Mouse (Mus musculus) lung, embryonic 14.5 days (tissue): ENCODE measurements around the gene Angptl6. TPM values are rescaled to one million over a fixed set of nuclear protein-coding genes. Genes with fewer than 3 reads are reported as not detected.

Experiments used
- ATAC-seq: fragments of 200-750 bp; cut with Nextera tagmentation; 2 replicates; pipeline ENCODE4 v1.8.0; 2017; ENCODE audit warnings: mild to moderate bottlenecking, moderate TSS enrichment, moderate library complexity; ENCODE audit not compliant: insufficient read depth
- DNase-seq: peaks from one replicate; pipeline ENCODE4 v3.0.0-alpha.2; 2015
- H3K27ac ChIP-seq: fragments of 300-500 bp; sonication (generic); 2 replicates; pipeline ENCODE4 v1.5.1; 2014; ENCODE audit warnings: low read depth, mild to moderate bottlenecking, moderate library complexity
- H3K27me3 ChIP-seq: fragments of 300-500 bp; sonication (generic); 2 replicates; pipeline ENCODE4 v1.6.1; 2014; ENCODE audit warnings: low read length, control low read depth; ENCODE audit not compliant: insufficient read depth
- H3K36me3 ChIP-seq: fragments of 300-500 bp; sonication (generic); 2 replicates; pipeline ENCODE4 v1.6.1; 2014; ENCODE audit warnings: control low read depth; ENCODE audit not compliant: insufficient read depth
- H3K4me1 ChIP-seq: fragments of 300-500 bp; sonication (generic); 2 replicates; pipeline ENCODE4 v1.6.1; 2014; ENCODE audit warnings: antibody characterized with exemption, control low read depth; ENCODE audit not compliant: insufficient read depth
- H3K4me2 ChIP-seq: fragments of 300-500 bp; sonication (generic); 2 replicates; pipeline ENCODE4 v1.6.1; 2014; ENCODE audit warnings: mild to moderate bottlenecking
- H3K4me3 ChIP-seq: fragments of 300-500 bp; sonication (generic); 2 replicates; pipeline ENCODE4 v1.5.1; 2014; ENCODE audit warnings: low read depth, low read length
- H3K9ac ChIP-seq: fragments of 300-500 bp; sonication (generic); 2 replicates; pipeline ENCODE4 v1.6.1; 2014
- H3K9me3 ChIP-seq: fragments of 300-500 bp; sonication (generic); 2 replicates; pipeline ENCODE4 v1.6.1; 2016; ENCODE audit warnings: low read depth, low read length, control low read depth
- CTCF ChIP-seq: IDR thresholded peaks from 2 replicates; pipeline ENCODE4 v1.5.1; 2016; ENCODE audit warnings: antibody characterized with exemption, low read depth
- WGBS: fragments of 180-500 bp; shearing (Covaris S2); extraction: QIAGEN DNeasy Blood & Tissue Kit; methylation state at CpG from one replicate; pipeline ENCODE4 v1.1.7; 2014; 5-methylcytosine and 5-hydroxymethylcytosine counted together
- polyA plus RNA-seq: library from polyadenylated mRNA; unstranded; fragments of >200 nt; fragmentation: Nextera tagmentation; extraction: Ambion mirVana; gene quantifications from 2 replicates; pipeline ENCODE4 v1.2.1, GENCODE M21; 2014

The Angptl6 gene
- polyA plus RNA-seq, 1 experiment from 2014 or later: 1.9 TPM

DNA sequence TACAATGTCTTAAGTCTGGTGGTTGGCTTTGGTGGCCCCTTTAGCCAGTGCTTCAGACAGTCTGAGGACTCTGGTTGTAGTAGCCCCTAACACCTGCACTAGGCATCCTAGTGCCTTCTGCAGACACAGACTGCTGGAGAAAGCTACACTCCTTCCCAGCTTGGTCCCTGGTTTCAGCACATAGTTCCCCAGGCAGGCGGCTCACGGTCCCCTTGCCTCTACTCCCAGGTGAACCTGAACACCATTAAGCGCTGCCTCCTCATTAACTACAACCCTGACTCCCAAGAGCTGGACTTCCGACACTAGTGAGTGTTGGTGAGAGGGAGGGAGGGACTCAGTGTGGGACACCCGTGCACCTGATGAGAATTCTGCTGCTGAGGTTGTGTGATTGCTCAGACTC lies 10.9 kb upstream of the Angptl6 start:
- no peak overlapping the region for H3K9ac ChIP-seq
- no peak for ATAC-seq
- no peaks in the 10 kb centered on the region for H3K27me3 ChIP-seq
- TF ChIP-seq CTCF: no peak
- 89% methylated on average over 5 of the region's 5 CpGs for WGBS
- H3K36me3 ChIP-seq: peaks cover 61% of the 10 kb centered on the region
- no peaks in the 10 kb centered on the region for H3K9me3 ChIP-seq
- no peak overlapping the region for H3K27ac ChIP-seq
- no peak overlapping the region for H3K4me2 ChIP-seq
- no peak overlapping the region for H3K4me3 ChIP-seq
- no peaks in the 10 kb centered on the region for H3K4me1 ChIP-seq
- DNase-seq: no peak

DNA sequence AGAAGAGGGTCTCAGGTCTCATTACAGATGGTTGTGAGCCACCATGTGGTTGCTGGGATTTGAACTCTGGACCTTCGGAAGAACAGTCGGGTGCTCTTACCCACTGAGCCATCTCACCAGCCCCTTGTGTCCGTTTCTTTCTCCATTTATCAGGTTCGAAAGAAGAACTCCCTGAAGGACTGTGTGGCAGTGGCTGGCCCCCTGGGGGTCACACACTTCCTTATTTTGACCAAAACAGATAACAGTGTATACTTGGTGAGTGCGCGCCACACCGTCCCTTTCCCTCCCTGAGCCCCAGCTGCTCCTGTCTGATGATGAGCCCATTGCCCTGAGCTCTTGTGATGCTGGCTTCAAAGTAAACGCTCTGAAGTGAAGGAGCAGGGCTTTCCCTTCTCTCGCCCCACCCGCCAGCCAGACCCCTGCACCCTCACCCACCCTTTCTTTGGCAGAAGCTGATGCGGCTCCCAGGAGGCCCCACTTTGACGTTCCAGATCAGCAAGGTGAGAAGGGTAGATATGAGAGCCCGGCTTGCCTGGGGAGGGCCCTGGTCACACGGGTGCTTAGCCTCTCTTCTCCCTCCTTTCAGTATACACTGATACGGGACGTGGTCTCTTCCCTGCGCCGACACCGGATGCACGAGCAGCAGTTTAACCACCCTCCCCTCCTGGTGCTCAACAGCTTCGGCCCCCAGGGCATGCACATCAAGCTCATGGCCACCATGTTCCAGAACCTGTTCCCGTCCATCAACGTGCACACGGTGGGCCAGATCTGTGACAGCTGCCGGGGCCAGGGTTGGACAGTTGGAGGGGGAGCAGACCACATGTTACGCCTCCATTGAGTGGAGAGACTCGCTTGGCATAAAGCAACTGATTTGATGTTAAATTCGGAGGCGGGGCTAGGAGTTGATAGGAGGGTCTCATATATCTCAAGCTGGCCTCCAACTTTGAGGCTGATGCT lies 9.9 kb upstream of the Angptl6 start:
- DNase-seq (no peak), ATAC-seq (no peak)
- peaks cover 51% of the 10 kb centered on the region for H3K36me3 ChIP-seq

DNA sequence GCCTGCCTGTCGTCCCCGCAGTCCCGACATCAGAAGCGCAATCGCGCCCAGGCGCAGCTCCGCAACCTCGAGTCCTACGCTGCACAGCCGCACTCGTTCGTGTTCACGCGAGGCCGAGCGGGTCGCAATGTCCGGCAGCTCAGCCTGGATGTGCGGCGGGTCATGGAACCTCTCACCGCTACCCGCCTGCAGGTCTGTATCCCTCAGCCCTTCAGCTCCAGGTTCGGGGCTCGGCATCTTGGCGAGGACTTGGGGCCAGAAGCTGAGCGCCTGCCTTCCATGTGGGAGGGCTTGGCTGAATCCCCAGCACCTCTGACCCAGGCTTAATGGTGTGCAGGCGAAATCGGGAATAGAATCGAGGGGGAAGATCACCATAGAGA lies 8.8 kb upstream of the Angptl6 start:
- DNase-seq (peak; percentile 44), ATAC-seq (peak; percentile 19; the same call in 1 of the 2 replicates)
- Histone ChIP-seq H3K27me3 (no peaks in the 10 kb centered on the region), H3K4me1 (no peaks in the 10 kb centered on the region), H3K9me3 (no peaks in the 10 kb centered on the region), H3K36me3 (peaks cover 40% of the 10 kb centered on the region), H3K4me2 (peak overlapping the region; percentile 64), H3K4me3 (peak overlapping the region; percentile 98), H3K9ac (peak overlapping the region; percentile 90), H3K27ac (peak overlapping the region; percentile 97; the same call in 1 of the 2 replicates)
- WGBS: 0% methylated on average over 30 of the region's 30 CpGs
- no peak for TF ChIP-seq CTCF

More for the DNA sequence above, 9.9 kb upstream of the Angptl6 start:
- H3K27ac ChIP-seq: no peak overlapping the region
- 72% methylated on average over 29 of the region's 29 CpGs for WGBS
- TF ChIP-seq CTCF: no peak
- H3K27me3 ChIP-seq: no peaks in the 10 kb centered on the region
- H3K9ac ChIP-seq: no peak overlapping the region
- no peaks in the 10 kb centered on the region for H3K9me3 ChIP-seq
- H3K4me3 ChIP-seq: peak overlapping the region; percentile 98
- peak overlapping the region; percentile 64 for H3K4me2 ChIP-seq
- H3K4me1 ChIP-seq: no peaks in the 10 kb centered on the region

DNA sequence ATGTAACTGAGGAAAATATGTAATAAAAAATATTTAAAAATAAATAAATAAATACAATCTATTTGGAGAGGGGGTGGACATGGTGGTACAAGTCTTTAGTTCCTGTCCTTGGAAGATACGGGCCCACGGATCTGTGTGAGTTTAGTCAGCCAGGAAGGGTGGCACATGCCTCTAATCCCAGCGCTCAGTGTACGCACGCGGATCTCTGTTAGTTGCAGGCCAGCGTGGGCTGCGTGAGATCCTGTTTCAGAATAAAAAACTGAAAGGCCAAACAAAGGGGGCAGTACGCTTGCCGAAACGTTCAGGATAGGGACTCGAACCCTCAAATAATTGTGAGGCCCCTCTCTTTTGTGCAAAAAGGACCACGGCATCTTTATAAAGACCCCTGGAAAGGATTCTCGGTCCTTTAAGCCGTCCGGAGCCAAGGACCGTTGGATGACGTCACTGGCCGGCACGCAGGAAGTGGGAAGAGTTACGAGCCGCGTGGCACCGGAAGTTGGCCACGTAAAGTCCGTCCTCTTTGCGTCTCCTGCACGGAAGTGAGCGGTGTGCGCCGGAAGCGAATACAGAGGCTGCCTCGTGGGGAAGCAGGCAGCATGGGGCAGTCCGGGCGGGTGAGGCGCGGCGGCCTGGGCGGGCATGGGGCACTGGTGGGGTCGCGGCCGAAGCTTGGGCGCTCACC lies 8.3 kb upstream of the Angptl6 start, which contains the start of gene Ppan:
Gene Ppan, plus strand, starts transcription at position 472 of the 682 bp plus-strand sequence.
- peak within 1 kb of the TSS; percentile 90 for H3K9ac ChIP-seq

DNA sequence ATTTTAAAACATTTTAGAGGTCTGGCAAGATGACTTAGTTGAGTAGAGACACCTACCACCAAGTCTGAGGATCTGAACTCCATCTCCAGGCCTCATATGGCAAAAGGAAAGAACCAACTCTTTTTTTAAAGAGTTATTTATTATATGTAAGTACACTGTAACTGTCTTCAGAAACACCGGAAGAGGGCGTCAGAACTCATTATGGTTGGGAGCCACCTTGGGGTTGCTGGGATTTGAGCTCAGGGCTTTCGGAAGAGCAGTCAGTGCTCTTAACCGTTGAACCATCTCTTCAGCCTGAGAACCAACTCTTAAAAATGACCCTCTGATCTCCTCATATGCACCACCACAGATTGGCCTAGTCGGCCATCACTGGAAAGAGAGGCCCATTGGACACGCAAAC lies 7.7 kb upstream of the Angptl6 start:
- peak overlapping the region; percentile 97 for H3K27ac ChIP-seq
- TF ChIP-seq CTCF: no peak
- no peak overlapping the region for H3K9ac ChIP-seq
- H3K4me3 ChIP-seq: no peak overlapping the region
- no peaks in the 10 kb centered on the region for H3K4me1 ChIP-seq
- WGBS: 87% methylated on average over 6 of the region's 6 CpGs
- H3K4me2 ChIP-seq: peak overlapping the region; percentile 64
- no peaks in the 10 kb centered on the region for H3K27me3 ChIP-seq
- peaks cover 29% of the 10 kb centered on the region for H3K36me3 ChIP-seq
- ATAC-seq: no peak
- no peak for DNase-seq
- H3K9me3 ChIP-seq: no peaks in the 10 kb centered on the region

More for the DNA sequence above, 8.3 kb upstream of the Angptl6 start, which contains the start of gene Ppan:
- TF ChIP-seq CTCF: 0 out of 2 replicates have a peak, but pooled peaks have one; percentile 14
- no peaks in the 10 kb centered on the region for H3K4me1 ChIP-seq
- WGBS: 0% methylated on average over 43 of the region's 43 CpGs
- peak within 1 kb of the TSS; percentile 64 for H3K4me2 ChIP-seq
- DNase-seq (peak; percentile 99), ATAC-seq (peak; percentile 97)
- peak within 1 kb of the TSS; percentile 98 for H3K4me3 ChIP-seq
- peaks cover 35% of the 10 kb centered on the region for H3K36me3 ChIP-seq
- H3K27me3 ChIP-seq: no peaks in the 10 kb centered on the region
- no peaks in the 10 kb centered on the region for H3K9me3 ChIP-seq
- peak within 1 kb of the TSS; percentile 97 for H3K27ac ChIP-seq

DNA sequence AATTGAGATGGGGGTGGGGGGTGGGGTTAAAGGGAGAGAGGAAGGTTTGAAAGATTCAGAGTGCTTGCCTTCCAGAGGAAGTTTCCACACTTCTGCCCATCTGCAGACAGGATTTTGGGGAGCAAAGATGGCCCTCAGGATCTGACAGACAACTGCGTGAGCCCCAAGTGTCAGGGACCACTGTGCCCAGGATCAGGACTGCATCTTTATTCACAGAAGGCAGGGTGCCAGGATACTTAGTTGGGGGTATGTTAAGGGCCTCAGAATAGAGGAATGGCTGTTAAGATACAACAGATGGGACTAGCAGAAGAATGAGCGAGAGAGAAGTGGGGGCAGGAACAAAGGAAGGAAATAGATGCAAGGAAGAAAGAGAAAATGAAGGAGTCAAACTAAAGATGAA lies 7.0 kb upstream of the Angptl6 start:
- Histone ChIP-seq H3K4me2 (no peak overlapping the region), H3K27me3 (no peaks in the 10 kb centered on the region), H3K4me3 (no peak overlapping the region), H3K4me1 (no peaks in the 10 kb centered on the region), H3K27ac (no peak overlapping the region), H3K36me3 (peaks cover 22% of the 10 kb centered on the region), H3K9me3 (no peaks in the 10 kb centered on the region), H3K9ac (no peak overlapping the region)
- TF ChIP-seq CTCF: no peak
- ATAC-seq: no peak
- 92% methylated on average over 2 of the region's 2 CpGs for WGBS
- DNase-seq: no peak

DNA sequence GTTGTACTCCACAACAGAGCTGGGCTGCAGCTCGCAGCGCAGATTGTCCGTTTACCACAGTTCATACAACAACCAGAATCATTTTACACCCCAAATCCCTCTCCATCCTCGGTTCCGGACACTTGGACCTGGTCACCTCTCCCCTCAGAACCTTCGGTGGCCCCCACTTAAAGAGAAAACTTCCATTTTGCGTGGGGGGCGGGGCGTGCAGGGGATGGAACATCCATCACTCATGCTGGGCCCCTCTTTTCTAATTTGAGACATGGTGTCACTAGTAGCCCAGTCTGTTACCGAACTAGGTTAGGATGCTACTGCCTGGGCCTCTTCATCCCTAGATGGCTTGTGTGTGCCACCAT lies 839 bp downstream of the Angptl6 start:
- H3K27me3 ChIP-seq: no peaks in the 10 kb centered on the region
- DNase-seq: no peak
- H3K4me1 ChIP-seq: no peaks in the 10 kb centered on the region
- WGBS: 13% methylated on average over 10 of the region's 10 CpGs
- peak overlapping the region; percentile 37 for H3K4me3 ChIP-seq
- no peaks in the 10 kb centered on the region for H3K9me3 ChIP-seq
- peak overlapping the region; percentile 71 for H3K4me2 ChIP-seq
- H3K9ac ChIP-seq: peak overlapping the region; percentile 58
- H3K36me3 ChIP-seq: no peaks in the 10 kb centered on the region
- ATAC-seq: peak; percentile 4; the same call in 1 of the 2 replicates
- H3K27ac ChIP-seq: peak overlapping the region; percentile 92
- TF ChIP-seq CTCF: no peak
